Mouse (Mus musculus) lung, adult 2 months (tissue): Measurements from ENCODE around the gene Gzmm. TPM values are rescaled to one million over a fixed set of nuclear protein-coding genes. Genes with fewer than 3 reads are reported as not detected.
A peak's percentile ranks its signal among the peaks of the same experiment; 100 is the strongest.

Experiments used
- DNase-seq: peaks from one replicate; pipeline ENCODE4 v3.0.0; 2022
- H3K4me1 ChIP-seq: fragments of 200-500 bp; 2 replicates; pipeline ENCODE4 v1.6.1; 2011; ENCODE audit warnings: low read length; ENCODE audit not compliant: control insufficient read depth, insufficient read depth
- H3K4me3 ChIP-seq: fragments of 200-500 bp; replicated peaks from 2 replicates; pipeline ENCODE3; 2011; ENCODE audit warnings: low read depth, mild to moderate bottlenecking, control low read depth, low read length; ENCODE audit errors: extremely low read depth
- CTCF ChIP-seq: fragments of 200-500 bp; IDR thresholded peaks from 2 replicates; pipeline ENCODE4 v1.5.1; 2011; ENCODE audit warnings: mild to moderate bottlenecking, low read length, control low read depth; ENCODE audit not compliant: insufficient read depth
- POLR2A ChIP-seq: fragments of 200-500 bp; IDR thresholded peaks from 2 replicates; pipeline ENCODE4 v1.6.1; 2011; ENCODE audit warnings: low read depth, mild to moderate bottlenecking, control low read depth, low read length, borderline replicate concordance; ENCODE audit errors: extremely low read depth
- WGBS: fragments of 180-500 bp; shearing (Covaris S2); methylation state at CpG from one replicate; pipeline ENCODE4 v1.1.7; 2018; 5-methylcytosine and 5-hydroxymethylcytosine counted together
- polyA plus RNA-seq: library from polyadenylated mRNA; depleted of rRNA; stranded (reverse); fragments of >200 nt; gene quantifications from 2 replicates; pipeline ENCODE4 v1.2.3, GENCODE M21; 2012; rRNA removed

Gene Gzmm
- polyA plus RNA-seq: 1.5 and 1.6 TPM in 2 replicates

- no peak for DNase-seq
- no peak for TF ChIP-seq CTCF
- 0 out of 2 replicates have a peak, but pooled peaks have one; percentile 11 for TF ChIP-seq POLR2A
- Histone ChIP-seq H3K4me1 (peaks cover 7% of the 10 kb centered on the region), H3K4me3 (no peak within 1 kb of the TSS)
- WGBS: 80% methylated on average over 4 of the region's 4 CpGs
These were observed at the start of gene Gzmm for GRCm38 (mm10) chr10:79688720-79689119. TSS of gene Gzmm (plus strand) at chr10:79689020.

GRCm38 (mm10) chr10:79645711-79646110, 43.1 kb upstream of the Gzmm start, which contains the start of gene Odf3l2:
TSS of gene Odf3l2 (minus strand) at chr10:79645738.
- Histone ChIP-seq H3K4me3 (no peak within 1 kb of the TSS), H3K4me1 (no peaks in the 10 kb centered on the region)
- TF ChIP-seq CTCF: no peak
- no peak for DNase-seq
- WGBS: 63% methylated on average over 8 of the region's 8 CpGs

GRCm38 (mm10) chr10:79649070-79649751, 39.6 kb upstream of the Gzmm start:
- Histone ChIP-seq H3K4me3 (no peak overlapping the region), H3K4me1 (no peaks in the 10 kb centered on the region)
- TF ChIP-seq POLR2A (no peak), CTCF (peak; percentile 95)
- WGBS: 26% methylated on average over 7 of the region's 7 CpGs
- DNase-seq: peak; percentile 54

- Histone ChIP-seq H3K4me1 (no peaks in the 10 kb centered on the region), H3K4me3 (no peak overlapping the region)
- WGBS: 69% methylated on average over 7 of the region's 7 CpGs
- TF ChIP-seq POLR2A (no peak), CTCF (no peak)
- DNase-seq: no peak
These were observed 36.0 kb upstream of the Gzmm start for GRCm38 (mm10) chr10:79652789-79653188.

GRCm38 (mm10) chr10:79654946-79655395, 33.8 kb upstream of the Gzmm start:
- WGBS: 31% methylated on average over 1 of the region's 1 CpGs
- no peak for TF ChIP-seq CTCF
- TF ChIP-seq POLR2A: no peak
- Histone ChIP-seq H3K4me3 (no peak overlapping the region), H3K4me1 (no peaks in the 10 kb centered on the region)
- DNase-seq: no peak

GRCm38 (mm10) chr10:79658829-79659228, 30.0 kb upstream of the Gzmm start:
- DNase-seq: no peak
- Histone ChIP-seq H3K4me1 (no peaks in the 10 kb centered on the region), H3K4me3 (no peak overlapping the region)
- 33% methylated on average over 4 of the region's 4 CpGs for WGBS
- no peak for TF ChIP-seq CTCF
- no peak for TF ChIP-seq POLR2A

- DNase-seq: no peak
- Histone ChIP-seq H3K4me1 (no peaks in the 10 kb centered on the region), H3K4me3 (no peak overlapping the region)
- WGBS: 85% methylated on average over 2 of the region's 2 CpGs
- TF ChIP-seq CTCF (no peak), POLR2A (no peak)
These were observed 28.5 kb upstream of the Gzmm start for GRCm38 (mm10) chr10:79660298-79660697.

- WGBS: 18% methylated on average over 2 of the region's 3 CpGs
- no peak for DNase-seq
- no peaks in the 10 kb centered on the region for H3K4me1 ChIP-seq
- H3K4me3 ChIP-seq: no peak overlapping the region
- TF ChIP-seq CTCF (no peak), POLR2A (no peak)
These were observed 27.0 kb upstream of the Gzmm start for GRCm38 (mm10) chr10:79661861-79662260.

- Histone ChIP-seq H3K4me3 (no peak within 1 kb of the TSS), H3K4me1 (no peaks in the 10 kb centered on the region)
- WGBS: 15% methylated on average over 13 of the region's 13 CpGs
- TF ChIP-seq POLR2A (no peak), CTCF (peak; percentile 65)
- DNase-seq: peak; percentile 72
These were observed 24.6 kb upstream of the Gzmm start, which contains the start of gene Madcam1 for GRCm38 (mm10) chr10:79664131-79664665. TSS of gene Madcam1 (plus strand) at chr10:79664559.

GRCm38 (mm10) chr10:79665051-79665450, 23.8 kb upstream of the Gzmm start:
- no peak for TF ChIP-seq CTCF
- TF ChIP-seq POLR2A: no peak
- WGBS: 79% methylated on average over 8 of the region's 8 CpGs
- DNase-seq: no peak
- no peak overlapping the region for H3K4me3 ChIP-seq
- H3K4me1 ChIP-seq: peaks cover under 1% of the 10 kb centered on the region; the same call in 1 of the 2 replicates
